ENCODE assay signal across 17 mouse cellular contexts in the genomic region with DNA sequence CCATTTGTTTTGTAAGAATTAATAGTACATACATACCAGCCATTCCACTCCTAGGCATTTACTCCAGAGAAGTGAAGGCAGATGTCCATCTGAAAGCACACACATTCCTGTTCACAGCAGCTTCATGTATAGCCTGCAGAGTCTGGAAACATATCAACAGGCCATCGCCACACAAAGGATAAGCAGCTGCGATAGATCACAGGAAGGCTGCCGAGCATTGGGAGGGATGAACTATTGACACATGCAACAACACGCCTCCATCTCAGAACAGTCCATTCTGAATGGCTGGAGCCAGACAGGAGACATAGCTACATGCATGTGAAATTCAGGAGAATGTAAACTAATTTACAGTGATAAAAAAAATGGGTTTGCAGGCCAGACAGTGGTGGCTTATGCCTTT. TPM values are rescaled to one million over a fixed set of nuclear protein-coding genes. Genes with fewer than 3 reads are reported as not detected.
"Had no signal": no experiment of that assay in that cellular context is flagged by ENCODE, and none has a peak within 500 bp of the region (broad histone marks: within the 10 kb centered on the region; RNA-seq: fewer than 3 reads in every experiment).

No protein-coding gene starts in this region.

- H3K9ac ChIP-seq: liver, embryonic 13.5 days; liver, embryonic 15.5 days; liver, postnatal 0 days; lung, embryonic 15.5 days; midbrain, embryonic 12.5 days; midbrain, embryonic 15.5 days; neural tube, embryonic 12.5 days; stomach, embryonic 15.5 days had no signal

- DNase-seq: liver; liver, embryonic 13.5 days; liver, postnatal 0 days; right cerebral cortex, postnatal 14 days; thymus, adult 2 months; thymus, postnatal 25 days; thymus, postnatal 4 days had no signal

- H3K4me1 ChIP-seq: liver, embryonic 13.5 days; liver, embryonic 15.5 days; lung, embryonic 15.5 days; megakaryocyte, embryonic 14.5 days; midbrain, embryonic 12.5 days; midbrain, embryonic 15.5 days; neural tube, embryonic 12.5 days; stomach, embryonic 15.5 days had no signal

- H3K9me3 ChIP-seq: liver, embryonic 13.5 days; liver, embryonic 15.5 days; midbrain, embryonic 12.5 days; midbrain, embryonic 15.5 days; stomach, embryonic 15.5 days had no signal

- H3K36me3 ChIP-seq: liver, embryonic 13.5 days; liver, embryonic 15.5 days; lung, embryonic 15.5 days; midbrain, embryonic 12.5 days; midbrain, embryonic 15.5 days; neural tube, embryonic 12.5 days; stomach, embryonic 15.5 days had no signal

- H3K4me2 ChIP-seq: liver, embryonic 11.5 days; liver, embryonic 13.5 days; liver, embryonic 15.5 days; lung, embryonic 15.5 days; midbrain, embryonic 12.5 days; midbrain, embryonic 15.5 days; neural tube, embryonic 12.5 days; stomach, embryonic 15.5 days had no signal

- H3K4me3 ChIP-seq: liver, embryonic 13.5 days; liver, embryonic 15.5 days; lung, embryonic 15.5 days; megakaryocyte, embryonic 14.5 days; midbrain, embryonic 12.5 days; midbrain, embryonic 15.5 days; neural tube, embryonic 12.5 days; stomach, embryonic 15.5 days had no signal

- H3K27ac ChIP-seq: liver, embryonic 13.5 days; liver, embryonic 15.5 days; lung, embryonic 15.5 days; macrophage; midbrain, embryonic 12.5 days; midbrain, embryonic 15.5 days; neural tube, embryonic 12.5 days; stomach, embryonic 15.5 days; stomach, postnatal 0 days had no signal

- ATAC-seq: liver, postnatal 0 days; midbrain, embryonic 15.5 days had no signal

- H3K27me3 ChIP-seq: liver, embryonic 13.5 days; liver, embryonic 15.5 days; lung, embryonic 15.5 days; megakaryocyte, embryonic 14.5 days; midbrain, embryonic 12.5 days; midbrain, embryonic 15.5 days; neural tube, embryonic 12.5 days; stomach, embryonic 15.5 days had no signal

RNA-seq across cellular contexts. Expression of gene Dact1, which starts 45.5 kb away (rescaled TPM):
- polyA plus RNA-seq: macrophage had no signal
